Mouse (Mus musculus): ENCODE data around the gene Zfp366. TPM values are rescaled to one million over a fixed set of nuclear protein-coding genes. Genes with fewer than 3 reads are reported as not detected.

Zfp366 gene
- polyA plus RNA-seq, 1 experiment, result not detected

DNA sequence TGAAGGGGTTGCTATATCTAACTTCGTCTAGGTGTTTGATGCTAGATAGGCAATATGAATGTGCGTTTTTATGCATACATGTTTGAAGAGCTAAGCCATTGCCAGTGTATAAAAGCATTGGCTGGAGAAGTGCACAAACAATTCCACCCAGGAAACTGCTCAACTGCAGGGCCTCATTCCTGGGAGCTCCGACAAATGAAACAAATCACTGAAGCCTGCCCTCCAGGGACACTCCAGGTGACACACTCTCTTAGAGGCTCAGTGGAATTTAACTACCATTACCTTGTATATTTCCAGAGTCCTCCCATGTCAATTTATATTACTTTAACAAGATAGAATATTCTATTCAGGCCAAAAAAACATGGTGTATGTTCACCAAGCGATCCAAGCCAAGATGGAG is 35.0 kb downstream of the Zfp366 start:
- H3K27ac ChIP-seq (ENCODE audit: insufficient read depth, low read depth, low read length), result no peak overlapping the region
- TF ChIP-seq CTCF (IDR thresholded peaks at IDR 0.05; ENCODE audit: insufficient read depth, low read depth, low read length) (no peak), POLR2A (IDR thresholded peaks at IDR 0.05; ENCODE audit: insufficient read depth, low read depth, low read length) (no peak)
- 94% methylated on average over 4 of the region's 4 CpGs for WGBS

DNA sequence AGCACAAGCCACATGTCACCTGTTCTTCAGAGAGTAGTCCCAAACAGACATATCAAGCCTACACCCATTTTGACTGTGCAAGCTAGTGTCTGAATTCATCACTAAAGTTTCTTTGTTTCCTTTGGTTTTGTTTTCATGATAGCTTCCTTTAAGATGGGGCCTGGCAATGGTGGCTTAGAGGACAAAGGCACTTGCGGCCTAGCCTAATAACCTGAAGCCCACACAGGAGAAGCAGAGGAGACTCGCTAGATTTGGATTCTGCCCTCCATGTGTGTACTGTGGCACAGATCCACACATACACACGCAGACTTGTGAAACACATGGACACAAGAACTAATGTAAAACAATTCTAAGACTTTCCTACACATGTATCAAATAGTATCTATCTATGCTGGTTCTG is 37.4 kb downstream of the Zfp366 start:
- no peak for TF ChIP-seq CTCF (IDR thresholded peaks at IDR 0.05; ENCODE audit: insufficient read depth, low read depth, low read length)
- TF ChIP-seq POLR2A (IDR thresholded peaks at IDR 0.05; ENCODE audit: insufficient read depth, low read depth, low read length), result no peak
- Histone ChIP-seq H3K4me3 (ENCODE audit: insufficient read depth, low read depth, low read length) (no peak overlapping the region), H3K27ac (ENCODE audit: insufficient read depth, low read depth, low read length) (no peak overlapping the region), H3K4me1 (ENCODE audit: control insufficient read depth, insufficient read depth, low read length) (peaks cover 7% of the 10 kb centered on the region)
- WGBS, result 97% methylated on average over 3 of the region's 3 CpGs

More for the DNA sequence above, 35.0 kb downstream of the Zfp366 start:
- H3K4me3 ChIP-seq (ENCODE audit: insufficient read depth, low read depth, low read length), result no peak overlapping the region
- H3K4me1 ChIP-seq (ENCODE audit: control insufficient read depth, insufficient read depth, low read length), result peaks cover 2% of the 10 kb centered on the region; the same call in 1 of the 2 replicates

DNA sequence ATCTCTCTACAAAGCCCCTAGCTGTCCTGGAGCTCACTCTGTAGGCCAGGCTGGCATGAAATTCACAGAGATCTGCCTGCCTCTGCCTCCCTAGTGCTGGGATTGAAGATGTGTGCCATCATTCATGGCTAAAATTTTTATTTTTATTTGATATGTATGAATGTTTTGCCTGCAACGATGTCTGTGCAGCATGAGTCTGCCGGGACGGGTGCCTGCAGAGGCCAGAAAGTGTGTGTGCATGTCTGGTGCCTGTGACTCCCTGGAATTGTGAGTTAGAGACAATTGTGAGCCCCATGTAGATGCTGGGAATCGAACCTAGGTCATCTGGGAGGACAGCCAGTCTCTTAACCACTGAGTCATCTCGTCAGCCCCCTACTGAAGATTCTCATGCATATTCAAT is 37.9 kb downstream of the Zfp366 start:
- Histone ChIP-seq H3K4me3 (ENCODE audit: insufficient read depth, low read depth, low read length) (no peak overlapping the region), H3K4me1 (ENCODE audit: control insufficient read depth, insufficient read depth, low read length) (peaks cover 7% of the 10 kb centered on the region), H3K27ac (ENCODE audit: insufficient read depth, low read depth, low read length) (no peak overlapping the region)
- WGBS, result 89% methylated on average over 5 of the region's 5 CpGs
- TF ChIP-seq CTCF (IDR thresholded peaks at IDR 0.05; ENCODE audit: insufficient read depth, low read depth, low read length), result no peak
- TF ChIP-seq POLR2A (IDR thresholded peaks at IDR 0.05; ENCODE audit: insufficient read depth, low read depth, low read length), result no peak

DNA sequence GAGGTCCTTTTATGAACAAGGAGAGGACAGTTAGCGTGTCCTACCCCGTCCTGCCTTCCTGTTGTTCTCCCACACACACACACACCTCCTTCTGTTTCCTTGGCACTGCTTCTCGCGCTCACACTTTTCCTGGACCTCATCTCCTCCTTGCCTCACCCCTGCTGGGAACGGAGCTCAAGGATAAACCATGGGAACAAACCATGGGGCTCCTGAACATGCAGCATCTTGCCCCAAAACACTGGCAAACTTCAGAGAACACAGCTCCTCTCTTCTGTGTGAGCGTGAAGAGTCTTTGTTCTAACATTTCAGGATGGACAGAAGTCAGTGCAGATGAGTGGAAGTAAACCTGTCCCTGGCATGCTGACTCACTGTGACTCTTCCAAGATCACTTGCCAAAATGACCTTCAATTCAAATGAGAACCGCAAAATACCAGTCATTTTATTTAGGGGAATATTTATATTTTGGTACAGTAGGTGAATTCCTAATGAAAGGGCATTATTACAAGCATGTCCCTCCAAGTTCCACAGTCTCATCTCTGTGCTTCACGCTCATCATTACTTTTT is 38.8 kb downstream of the Zfp366 start:
- WGBS, result 78% methylated on average over 8 of the region's 8 CpGs

DNA sequence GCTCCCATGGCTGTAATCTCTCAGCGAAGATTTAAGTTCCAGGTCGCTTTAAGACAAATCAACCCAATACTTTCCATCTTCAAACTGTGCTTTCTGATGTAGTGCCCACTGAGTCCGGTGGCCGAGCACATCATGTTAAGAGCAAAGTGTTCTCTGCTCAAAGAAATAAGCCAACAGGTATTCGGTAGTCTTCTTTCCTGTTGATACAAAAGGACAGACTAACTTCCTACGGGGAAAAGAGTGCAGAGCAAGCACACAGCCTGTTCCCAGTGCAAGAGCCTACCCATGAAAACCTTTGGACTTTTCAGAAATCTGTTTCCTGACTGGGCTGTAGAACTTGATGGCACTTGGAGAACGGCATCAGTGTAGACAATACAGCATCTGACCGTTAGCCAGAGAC is 39.3 kb downstream of the Zfp366 start:
- WGBS, result 89% methylated on average over 8 of the region's 8 CpGs
- TF ChIP-seq POLR2A (IDR thresholded peaks at IDR 0.05; ENCODE audit: insufficient read depth, low read depth, low read length) (no peak), CTCF (IDR thresholded peaks at IDR 0.05; ENCODE audit: insufficient read depth, low read depth, low read length) (no peak)
- Histone ChIP-seq H3K4me3 (ENCODE audit: insufficient read depth, low read depth, low read length) (no peak overlapping the region), H3K4me1 (ENCODE audit: control insufficient read depth, insufficient read depth, low read length) (peaks cover 7% of the 10 kb centered on the region), H3K27ac (ENCODE audit: insufficient read depth, low read depth, low read length) (no peak overlapping the region)

More for the DNA sequence above, 38.8 kb downstream of the Zfp366 start:
- no peak for TF ChIP-seq POLR2A (IDR thresholded peaks at IDR 0.05; ENCODE audit: insufficient read depth, low read depth, low read length)
- Histone ChIP-seq H3K4me3 (ENCODE audit: insufficient read depth, low read depth, low read length) (no peak overlapping the region), H3K4me1 (ENCODE audit: control insufficient read depth, insufficient read depth, low read length) (peaks cover 7% of the 10 kb centered on the region), H3K27ac (ENCODE audit: insufficient read depth, low read depth, low read length) (no peak overlapping the region)

DNA sequence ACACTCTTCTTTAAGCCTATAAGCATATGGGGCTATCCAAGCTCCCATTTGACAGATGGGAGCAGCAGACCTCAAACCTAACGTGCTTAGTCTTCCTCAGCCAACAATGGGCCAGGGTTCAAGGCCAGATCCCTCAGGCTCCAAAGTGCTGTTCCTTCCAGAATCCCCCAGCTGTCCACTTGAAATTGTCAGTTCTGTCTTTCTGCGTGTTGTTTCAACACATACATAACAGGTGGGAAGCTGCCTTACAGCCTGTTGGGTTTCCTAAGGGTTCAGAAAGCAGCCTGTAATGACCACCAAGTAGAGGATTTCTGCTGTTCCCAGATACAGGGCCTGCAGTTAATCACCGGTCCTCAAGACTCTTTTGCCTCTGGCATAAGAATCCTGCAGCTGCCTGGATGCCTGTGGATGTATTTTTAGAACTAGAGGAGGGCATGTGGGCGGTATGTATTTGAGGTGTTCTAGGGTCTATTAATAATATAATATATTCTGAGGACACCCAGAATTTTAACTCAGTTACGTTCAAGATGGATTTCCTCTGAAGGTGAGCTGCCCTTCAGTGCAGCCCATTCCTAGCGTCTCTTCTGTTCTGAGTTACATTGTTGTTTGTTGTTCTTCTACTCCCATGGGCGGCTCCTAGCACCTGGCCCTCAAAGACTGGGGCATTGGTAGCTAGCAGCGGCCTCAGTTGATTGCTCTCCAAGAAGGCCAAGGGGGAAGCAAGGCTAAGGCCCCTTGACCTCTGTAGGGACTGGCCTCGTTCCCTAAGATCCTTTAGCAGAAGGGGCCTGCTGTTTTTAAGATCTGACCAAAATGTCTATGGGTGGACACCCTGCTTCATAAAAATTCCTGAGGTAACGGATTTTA is 41.0 kb downstream of the Zfp366 start:
- whole genome bisulfite sequencing, result 61% methylated on average over 10 of the region's 10 CpGs
- peak overlapping the region; percentile 27; the same call in 1 of the 2 replicates for H3K27ac ChIP-seq (ENCODE audit: insufficient read depth, low read depth, low read length)
- no peak for TF ChIP-seq POLR2A (IDR thresholded peaks at IDR 0.05; ENCODE audit: insufficient read depth, low read depth, low read length)
- TF ChIP-seq CTCF (IDR thresholded peaks at IDR 0.05; ENCODE audit: insufficient read depth, low read depth, low read length), result no peak

DNA sequence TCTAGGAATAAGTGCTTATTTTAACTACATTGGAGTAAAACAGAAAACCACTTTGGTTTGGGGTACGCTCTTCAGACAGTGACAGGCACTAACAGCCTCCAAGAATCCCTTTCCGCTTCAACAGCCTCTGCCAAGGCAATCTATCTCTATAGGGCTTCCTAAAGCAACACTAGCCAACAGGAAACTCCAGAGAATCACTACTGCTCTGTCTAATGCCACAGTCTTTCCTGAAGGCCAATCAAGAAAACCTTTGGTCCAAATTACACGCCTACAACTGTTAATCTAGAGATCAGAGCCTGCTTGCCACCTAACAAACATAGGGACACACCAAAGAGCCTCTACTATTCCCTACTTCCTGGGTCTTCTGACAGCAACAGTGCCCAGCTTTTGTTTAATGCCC is 42.2 kb downstream of the Zfp366 start:
- Histone ChIP-seq H3K4me1 (ENCODE audit: control insufficient read depth, insufficient read depth, low read length) (peaks cover 7% of the 10 kb centered on the region), H3K4me3 (ENCODE audit: insufficient read depth, low read depth, low read length) (no peak overlapping the region), H3K27ac (ENCODE audit: insufficient read depth, low read depth, low read length) (no peak overlapping the region)
- 91% methylated on average over 3 of the region's 3 CpGs for WGBS
- no peak for TF ChIP-seq POLR2A (IDR thresholded peaks at IDR 0.05; ENCODE audit: insufficient read depth, low read depth, low read length)
- no peak for TF ChIP-seq CTCF (IDR thresholded peaks at IDR 0.05; ENCODE audit: insufficient read depth, low read depth, low read length)

More for the DNA sequence above, 41.0 kb downstream of the Zfp366 start:
- Histone ChIP-seq H3K4me1 (ENCODE audit: control insufficient read depth, insufficient read depth, low read length) (peaks cover 7% of the 10 kb centered on the region), H3K4me3 (ENCODE audit: insufficient read depth, low read depth, low read length) (no peak overlapping the region)

DNA sequence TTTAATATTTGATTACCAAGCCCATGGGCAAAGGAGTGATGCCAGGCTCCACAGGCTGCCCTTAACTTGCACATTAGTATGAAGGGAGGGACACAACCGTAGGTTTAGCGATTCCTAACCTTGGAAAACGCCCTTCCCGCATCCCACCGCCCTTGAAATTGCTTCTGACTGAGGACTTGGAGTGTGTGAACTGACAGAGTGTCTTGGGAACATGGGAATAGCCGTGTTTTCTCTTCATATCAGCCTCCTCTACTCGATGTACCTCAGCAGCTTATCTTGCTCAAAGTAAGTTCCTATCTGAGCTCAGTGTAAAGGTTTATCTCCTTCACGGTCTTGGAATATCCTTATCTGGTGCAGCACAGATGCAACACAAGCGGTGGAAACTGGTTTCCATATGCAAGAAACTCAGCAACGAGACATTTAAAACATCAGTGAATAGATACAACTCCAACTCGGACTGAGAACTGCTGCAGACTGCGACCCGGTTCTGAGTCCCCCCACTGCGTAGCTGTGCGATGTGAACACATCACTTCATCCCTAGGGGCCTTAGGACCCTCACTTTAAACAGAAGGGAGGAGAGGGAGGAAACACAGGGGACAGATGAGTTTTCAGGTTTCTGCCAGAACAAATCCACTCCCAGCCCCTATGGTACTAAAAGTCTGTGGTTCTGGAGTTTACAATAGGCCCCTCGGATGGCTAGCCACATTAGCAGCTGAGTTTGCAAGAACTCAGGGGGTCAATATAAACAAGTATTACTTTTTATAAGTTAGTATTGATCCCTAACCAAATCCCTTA is 43.0 kb downstream of the Zfp366 start:
- WGBS, result 93% methylated on average over 16 of the region's 16 CpGs
- H3K27ac ChIP-seq (ENCODE audit: insufficient read depth, low read depth, low read length), result no peak overlapping the region
- TF ChIP-seq POLR2A (IDR thresholded peaks at IDR 0.05; ENCODE audit: insufficient read depth, low read depth, low read length) (no peak), CTCF (IDR thresholded peaks at IDR 0.05; ENCODE audit: insufficient read depth, low read depth, low read length) (no peak)
- H3K4me1 ChIP-seq (ENCODE audit: control insufficient read depth, insufficient read depth, low read length), result peaks cover 7% of the 10 kb centered on the region
- H3K4me3 ChIP-seq (ENCODE audit: insufficient read depth, low read depth, low read length), result no peak overlapping the region

Data from olfactory bulb, adult 2 months (tissue).